Mouse (Mus musculus): ENCODE measurements around the gene F830045P16Rik. TPM values are rescaled to one million over a fixed set of nuclear protein-coding genes. Genes with fewer than 3 reads are reported as not detected.
"Not testable (repeated sequence)": the region's sequence is repeated elsewhere in the genome, so short reads cannot be mapped to it uniquely, and the experiment has no call there.

The F830045P16Rik gene
- polyA plus RNA-seq, 1 experiment: not detected

- no peak for DNase-seq (ENCODE audit: low spot score)
Observed at GRCm38 (mm10) chr2:129489496-129490285, 46.7 kb downstream of the F830045P16Rik start.

GRCm38 (mm10) chr2:129483150-129483549, 53.3 kb downstream of the F830045P16Rik start:
- DNase-seq (ENCODE audit: low spot score): no peak

- no peak for DNase-seq (ENCODE audit: low spot score)
Observed at GRCm38 (mm10) chr2:129471905-129472304, 64.5 kb downstream of the F830045P16Rik start.

GRCm38 (mm10) chr2:129470839-129471238, 65.6 kb downstream of the F830045P16Rik start:
- no peak for DNase-seq (ENCODE audit: low spot score)

GRCm38 (mm10) chr2:129438772-129439171, 97.6 kb downstream of the F830045P16Rik start:
- DNase-seq (ENCODE audit: low spot score): not testable (repeated sequence)

- DNase-seq (ENCODE audit: low spot score): no peak
Observed at GRCm38 (mm10) chr2:129435154-129435553, 101.2 kb downstream of the F830045P16Rik start.

- DNase-seq (ENCODE audit: low spot score): no peak
Observed at GRCm38 (mm10) chr2:129423741-129424140, 112.7 kb downstream of the F830045P16Rik start.

GRCm38 (mm10) chr2:129420897-129421561, 115.4 kb downstream of the F830045P16Rik start:
- DNase-seq (ENCODE audit: low spot score): no peak

- no peak for DNase-seq (ENCODE audit: low spot score)
Observed at GRCm38 (mm10) chr2:129419361-129419880, 117.0 kb downstream of the F830045P16Rik start.

GRCm38 (mm10) chr2:129414593-129414992, 121.8 kb downstream of the F830045P16Rik start:
- DNase-seq (ENCODE audit: low spot score): no peak

GRCm38 (mm10) chr2:129413488-129413887, 122.9 kb downstream of the F830045P16Rik start:
- no peak for DNase-seq (ENCODE audit: low spot score)

- no peak for DNase-seq (ENCODE audit: low spot score)
Observed at GRCm38 (mm10) chr2:129411651-129412050, 124.8 kb downstream of the F830045P16Rik start.

GRCm38 (mm10) chr2:129410344-129410743, 126.1 kb downstream of the F830045P16Rik start:
- no peak for DNase-seq (ENCODE audit: low spot score)

- peak; percentile 45 for DNase-seq (ENCODE audit: low spot score)
Observed at GRCm38 (mm10) chr2:129408476-129408875, 127.9 kb downstream of the F830045P16Rik start.

Other genes starting within 250 kb of the F830045P16Rik start
- gene Ckap2l, start 239.4 kb downstream of the F830045P16Rik start, polyA plus RNA-seq (2012; rRNA removed): 0.52 and 1.4 TPM in 2 replicates
- not detected in 2 replicates for gene Il1a, start 226.6 kb downstream of the F830045P16Rik start, polyA plus RNA-seq (2012; rRNA removed)
- gene Il1b, start 165.5 kb downstream of the F830045P16Rik start, polyA plus RNA-seq (2012; rRNA removed): 0.28 and 0.49 TPM in 2 replicates
- 38.3 and 39.3 TPM in 2 replicates for gene Sirpa, start 56.2 kb upstream of the F830045P16Rik start, polyA plus RNA-seq (2012; rRNA removed)
- gene Pdyn, start 163.2 kb upstream of the F830045P16Rik start, polyA plus RNA-seq (2012; rRNA removed): not detected in 2 replicates

All from urinary bladder, adult 2 months (tissue).